Mouse (Mus musculus) natural killer cell, adult 2 months (primary cell): ENCODE measurements around the gene Kcnc4.

ENCODE experiments used
- DNase-seq, 2 experiments: peaks; one replicate each; pipeline ENCODE4 v3.0.0; 2022; ENCODE audit warnings: low spot score in 2 of 2

Kcnc4 gene

GRCm38 (mm10) chr3:107458104-107458503, 1.2 kb downstream of the Kcnc4 start:
- DNase-seq, result no peak

- DNase-seq, result no peak
Observed at GRCm38 (mm10) chr3:107454280-107454679, 5.1 kb downstream of the Kcnc4 start.

GRCm38 (mm10) chr3:107446822-107447221, 12.5 kb downstream of the Kcnc4 start:
- DNase-seq, result no peak

- DNase-seq, result no peak
Observed at GRCm38 (mm10) chr3:107443866-107444265, 15.5 kb downstream of the Kcnc4 start.

- DNase-seq, result no peak
Observed at GRCm38 (mm10) chr3:107442191-107442590, 17.2 kb downstream of the Kcnc4 start.

GRCm38 (mm10) chr3:107441306-107441705, 18.0 kb downstream of the Kcnc4 start:
- no peak for DNase-seq

GRCm38 (mm10) chr3:107439280-107439679, 20.1 kb downstream of the Kcnc4 start:
- DNase-seq, result no peak

- no peak for DNase-seq
Observed at GRCm38 (mm10) chr3:107437666-107438065, 21.7 kb downstream of the Kcnc4 start.

GRCm38 (mm10) chr3:107436434-107436833, 22.9 kb downstream of the Kcnc4 start:
- no peak for DNase-seq

- DNase-seq, result no peak
Observed at GRCm38 (mm10) chr3:107433614-107434013, 25.7 kb downstream of the Kcnc4 start.

- no peak for DNase-seq
Observed at GRCm38 (mm10) chr3:107431268-107431667, 28.1 kb downstream of the Kcnc4 start.

- no peak for DNase-seq
Observed at GRCm38 (mm10) chr3:107424258-107425041, 34.9 kb downstream of the Kcnc4 start.

GRCm38 (mm10) chr3:107420156-107420555, 39.2 kb downstream of the Kcnc4 start:
- DNase-seq, result no peak

GRCm38 (mm10) chr3:107417287-107417644, 42.1 kb downstream of the Kcnc4 start:
- DNase-seq, result no peak

- DNase-seq, result no peak
Observed at GRCm38 (mm10) chr3:107416541-107417286, 42.6 kb downstream of the Kcnc4 start.

GRCm38 (mm10) chr3:107413093-107413492, 46.3 kb downstream of the Kcnc4 start:
- DNase-seq, result no peak

GRCm38 (mm10) chr3:107412509-107412908, 46.8 kb downstream of the Kcnc4 start:
- DNase-seq, result no peak

GRCm38 (mm10) chr3:107411669-107412068, 47.7 kb downstream of the Kcnc4 start:
- DNase-seq, result no peak

- no peak for DNase-seq
Observed at GRCm38 (mm10) chr3:107401401-107401800, 58.0 kb downstream of the Kcnc4 start.

- DNase-seq, result no peak
Observed at GRCm38 (mm10) chr3:107399991-107400640, 59.2 kb downstream of the Kcnc4 start.

GRCm38 (mm10) chr3:107391198-107391597, 68.2 kb downstream of the Kcnc4 start:
- DNase-seq, result no peak
